Mouse (Mus musculus) cerebellum, adult 11-12 months (tissue): Measurements from ENCODE around the gene Smpdl3a.

Experiments
- DNase-seq: peaks from one replicate; pipeline ENCODE4 v3.0.0; 2022

Smpdl3a gene

DNA sequence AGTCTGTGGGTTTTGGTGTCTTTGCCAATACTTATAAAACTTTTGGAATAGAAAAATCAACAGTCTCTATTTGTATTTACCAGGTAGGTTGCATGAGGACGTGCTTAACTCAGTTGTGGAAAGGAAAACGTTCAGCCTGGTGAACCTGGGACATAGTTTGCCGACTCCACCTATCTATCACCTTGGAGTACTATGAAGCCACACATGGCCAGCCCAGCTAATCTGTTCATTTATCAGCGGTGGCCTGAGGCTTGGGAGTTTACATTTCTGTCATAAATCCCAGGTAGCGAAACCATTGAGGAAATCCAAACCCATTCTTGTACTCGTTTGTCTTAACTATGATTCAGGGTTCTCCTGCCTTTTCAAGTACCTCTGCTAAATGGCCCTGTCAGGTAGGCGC, at the start of gene Smpdl3a:
TSS of gene Smpdl3a (plus strand) at position 318 of the 400 bp plus-strand sequence.
- no peak for DNase-seq

DNA sequence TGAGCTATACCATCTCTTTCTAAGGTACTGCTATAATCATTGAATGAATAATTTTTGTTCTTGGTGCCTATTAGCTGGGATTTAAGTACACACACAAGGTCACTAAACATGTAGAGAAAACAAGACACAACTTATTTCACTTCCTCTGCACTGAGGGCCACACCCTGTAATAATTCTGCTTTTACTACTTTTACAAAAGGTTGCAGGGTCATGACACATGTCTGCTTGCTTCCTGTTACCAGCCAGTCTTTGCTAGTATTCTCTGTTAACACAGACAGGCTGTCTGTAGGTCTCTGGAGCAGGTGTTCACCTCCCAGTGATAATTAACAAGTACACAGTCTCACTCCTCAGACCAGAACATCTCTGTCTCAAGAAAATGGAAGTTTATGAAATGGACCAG, 48.7 kb upstream of the Smpdl3a start:
- no peak for DNase-seq

DNA sequence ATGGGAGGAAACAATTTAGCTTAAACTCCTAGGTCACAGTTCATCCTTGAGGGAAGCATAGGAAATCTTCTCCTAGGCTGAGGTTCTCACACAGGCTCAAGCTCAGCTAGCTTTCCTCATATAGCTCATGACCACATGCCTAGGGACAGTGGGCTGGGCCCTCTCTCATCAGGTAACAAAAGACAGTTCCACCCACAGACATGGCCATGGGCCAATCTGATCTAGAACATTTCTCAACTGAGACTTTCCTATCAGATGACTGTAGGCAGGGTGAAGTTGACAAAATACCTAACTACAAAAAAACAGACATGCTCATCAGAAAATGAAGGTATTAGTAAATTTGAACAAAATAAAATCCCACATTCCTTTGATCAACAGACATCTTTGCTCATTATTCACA, 47.0 kb upstream of the Smpdl3a start:
- DNase-seq = no peak

DNA sequence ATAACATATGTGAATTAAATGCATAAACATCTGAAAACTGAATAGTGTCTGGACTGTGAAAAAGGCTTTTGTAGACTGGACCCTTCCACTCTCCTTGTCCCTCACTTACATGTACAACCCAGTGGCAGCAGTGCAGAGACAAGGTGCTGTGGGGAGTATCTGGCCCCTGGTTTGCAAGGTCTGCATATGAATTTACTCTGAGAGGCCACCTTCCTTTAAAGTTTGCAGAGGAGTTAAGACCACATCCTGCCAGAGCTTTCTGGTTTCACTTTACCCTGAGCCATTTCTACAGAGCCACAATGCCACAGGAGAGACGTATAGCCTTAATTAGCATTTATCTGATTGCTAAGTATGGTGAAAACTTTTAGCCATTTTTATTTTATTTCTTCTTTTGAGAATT, 40.8 kb upstream of the Smpdl3a start:
- DNase-seq = no peak

DNA sequence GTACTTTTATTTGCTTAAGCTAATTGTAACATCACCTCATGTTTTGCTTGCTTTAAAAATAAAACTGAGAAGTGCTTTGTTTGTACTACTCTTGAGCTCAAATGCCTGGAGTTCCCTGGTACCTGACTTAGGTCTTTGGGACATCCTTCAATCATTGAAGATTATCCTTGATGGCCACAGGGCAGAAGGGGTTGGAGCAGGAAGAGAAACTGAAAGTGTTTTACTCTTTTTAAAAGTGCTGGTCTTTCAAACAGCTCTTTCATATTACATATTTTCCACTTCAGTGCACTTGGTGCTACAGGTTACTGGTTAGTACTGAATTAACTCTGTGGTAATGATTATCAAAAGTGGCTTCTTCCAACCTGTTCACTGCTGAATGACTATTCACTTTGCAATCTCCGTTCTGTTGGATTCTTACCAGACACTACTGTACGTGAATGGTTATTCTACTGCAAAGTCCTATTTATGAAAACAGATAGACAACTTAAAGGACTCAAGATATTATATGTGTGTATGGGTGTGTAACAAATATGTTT, 38.9 kb upstream of the Smpdl3a start:
- DNase-seq = no peak

DNA sequence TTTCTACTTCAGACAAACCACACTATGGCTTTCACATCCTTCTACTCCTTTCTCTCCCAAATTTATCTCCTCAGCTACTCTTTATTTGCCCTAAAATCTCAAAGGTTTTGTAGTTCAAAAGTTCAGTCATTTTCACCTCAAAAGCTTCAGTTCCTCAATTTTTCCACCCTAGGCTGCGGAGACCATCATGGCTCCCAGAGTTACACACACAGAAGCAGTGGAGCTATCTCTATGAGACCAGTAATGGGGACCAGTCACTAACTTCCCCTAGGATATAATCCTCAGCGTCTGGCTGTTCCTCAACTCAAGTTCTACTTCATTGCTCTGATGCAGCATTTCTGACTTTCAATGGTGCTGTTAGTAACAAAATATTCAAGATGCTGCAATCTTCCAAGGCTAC, 35.1 kb upstream of the Smpdl3a start:
- no peak for DNase-seq

DNA sequence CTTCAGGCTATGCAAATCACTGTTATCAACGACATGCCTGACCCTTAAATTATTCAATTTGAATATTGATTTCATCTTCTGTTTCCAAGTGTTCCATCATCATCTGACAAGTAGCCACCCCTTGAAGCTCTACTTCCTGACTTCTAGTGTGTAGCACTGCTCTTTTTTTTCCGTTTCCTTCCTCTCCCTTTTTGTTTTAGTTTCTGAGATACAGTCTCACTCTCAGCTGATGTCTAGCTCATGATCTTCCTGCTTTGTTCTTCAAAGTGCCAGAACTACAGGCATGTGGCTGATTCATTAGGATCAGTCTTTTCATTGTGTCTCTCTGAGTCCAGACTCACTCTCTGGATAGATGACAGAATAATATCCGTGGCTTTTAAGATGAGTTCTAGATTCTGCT, 33.4 kb upstream of the Smpdl3a start:
- DNase-seq = no peak

DNA sequence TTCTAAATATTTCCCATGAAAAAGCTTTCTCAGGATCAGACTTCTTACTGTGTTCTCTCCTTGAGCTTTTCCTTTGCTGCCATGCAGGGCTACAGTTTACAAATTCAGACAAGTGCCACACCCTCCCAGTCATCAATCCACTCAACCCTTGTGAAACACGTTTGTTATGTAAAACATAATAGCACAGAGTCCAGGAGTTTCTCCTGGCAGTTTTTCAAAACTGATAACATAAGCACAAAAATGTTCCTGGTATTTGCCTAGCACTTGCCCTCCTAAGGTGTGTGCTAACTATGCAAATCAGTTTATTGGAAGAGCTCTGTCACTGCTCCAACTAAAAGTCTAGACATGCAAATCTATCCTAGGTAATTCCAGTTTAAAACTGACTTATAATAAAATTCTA, 31.1 kb upstream of the Smpdl3a start:
- no peak for DNase-seq

DNA sequence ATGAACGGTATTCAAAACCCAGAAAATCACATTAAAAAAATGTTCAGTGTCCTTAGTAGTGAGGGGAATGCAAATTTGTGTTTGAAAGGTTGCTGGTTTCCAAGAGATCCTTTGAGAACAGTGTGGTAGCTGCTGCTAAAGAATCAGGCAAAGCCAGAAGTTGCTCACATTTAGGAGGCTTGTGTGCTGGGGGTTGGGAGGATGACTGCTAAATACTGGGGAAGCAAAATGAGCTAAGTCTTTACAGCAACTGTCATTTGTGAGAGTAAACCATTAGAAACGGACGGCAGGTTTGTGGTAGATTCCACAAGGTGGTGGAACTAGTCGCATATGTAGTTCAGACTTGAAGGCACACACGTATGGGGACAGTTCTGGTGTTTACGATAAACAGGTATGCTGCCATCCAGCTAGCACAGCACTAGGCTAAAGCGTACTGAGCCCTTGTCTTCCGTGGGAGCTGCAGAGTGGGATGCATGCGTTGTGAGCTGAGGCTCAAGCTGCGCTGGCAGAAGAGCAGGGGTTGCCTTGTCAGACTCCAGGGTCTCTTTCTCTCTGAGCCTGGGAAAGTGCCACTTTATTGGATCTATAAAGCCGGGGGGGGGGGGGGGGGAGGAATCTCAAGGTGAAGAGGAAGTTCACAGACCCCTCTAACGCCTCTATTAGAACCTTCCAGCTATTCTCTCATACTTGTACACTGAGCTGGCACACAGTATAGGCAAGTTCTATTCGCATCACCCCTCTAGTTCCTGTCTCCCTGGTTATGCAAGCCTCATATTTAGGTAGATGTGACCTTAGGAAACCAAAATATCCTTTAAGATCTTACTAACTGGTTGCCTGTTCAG, 10.6 kb upstream of the Smpdl3a start:
- no peak for DNase-seq

DNA sequence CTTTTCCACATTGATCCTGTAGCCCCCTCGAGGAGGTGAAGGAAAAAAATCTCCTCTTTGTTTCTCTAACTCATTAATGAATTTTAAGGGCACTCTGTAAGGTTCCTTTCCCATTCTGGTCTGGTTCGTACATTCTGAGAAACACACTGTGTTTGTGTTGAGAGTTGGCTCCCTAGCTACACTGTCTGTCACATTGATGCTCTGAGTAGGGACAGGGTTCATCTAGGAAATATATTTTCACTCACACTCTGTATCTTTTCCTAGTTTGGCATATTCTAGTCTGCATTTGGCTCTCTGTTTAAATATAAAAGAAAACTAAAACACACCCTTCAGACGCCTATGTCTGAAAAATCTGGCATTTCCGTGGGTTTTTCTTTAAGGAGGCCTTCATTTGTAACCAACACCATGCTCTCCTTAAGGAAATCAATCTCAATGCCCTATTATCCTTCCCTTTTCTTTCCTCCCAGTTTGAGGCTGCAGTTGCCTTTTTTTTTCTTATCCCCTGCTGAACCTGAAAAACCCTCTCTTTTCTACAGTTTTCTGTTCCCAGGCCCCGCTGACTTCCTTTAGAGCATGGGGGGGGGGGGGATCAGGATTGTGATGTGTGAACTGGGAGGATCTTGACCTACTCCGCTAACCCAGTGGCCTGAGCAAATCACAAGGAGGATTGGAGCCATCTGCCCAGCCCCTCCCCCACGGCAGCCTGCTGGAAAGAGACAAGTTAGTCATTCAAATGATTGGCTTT, 9.8 kb upstream of the Smpdl3a start:
- peak; percentile 61 for DNase-seq

DNA sequence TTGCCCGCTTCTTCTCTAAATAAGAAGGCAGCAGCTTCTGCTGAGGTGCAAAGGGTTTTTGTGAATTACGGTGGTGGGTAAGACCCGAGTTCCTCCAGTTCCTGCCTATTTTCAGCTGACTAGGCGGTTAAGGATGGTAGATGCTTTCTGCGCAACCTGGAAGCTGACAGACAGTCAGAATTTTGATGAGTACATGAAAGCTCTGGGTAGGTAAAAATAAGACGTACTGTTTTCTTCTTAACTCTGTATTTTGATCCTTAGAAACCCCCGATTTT, 9.3 kb upstream of the Smpdl3a start, which contains the start of gene Fabp7:
TSS of gene Fabp7 (plus strand) at position 6 of the 275 bp plus-strand sequence.
- DNase-seq = no peak

DNA sequence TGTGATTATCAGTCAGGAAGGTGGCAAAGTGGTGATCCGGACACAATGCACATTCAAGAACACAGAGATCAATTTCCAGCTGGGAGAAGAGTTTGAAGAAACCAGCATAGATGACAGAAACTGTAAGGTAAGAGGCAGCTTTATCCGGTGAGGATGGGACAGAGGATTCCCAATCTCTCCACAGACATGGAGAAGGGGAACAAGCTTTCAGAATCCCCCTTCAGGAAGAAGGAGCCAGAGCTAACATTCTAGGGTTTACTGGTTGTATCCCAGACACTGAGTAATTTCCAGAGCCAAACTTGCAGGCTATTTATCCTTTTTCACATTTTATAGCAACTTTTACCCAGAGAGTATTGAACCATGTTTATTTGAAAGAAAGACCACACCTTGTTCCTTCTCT, 8.6 kb upstream of the Smpdl3a start:
- no peak for DNase-seq

DNA sequence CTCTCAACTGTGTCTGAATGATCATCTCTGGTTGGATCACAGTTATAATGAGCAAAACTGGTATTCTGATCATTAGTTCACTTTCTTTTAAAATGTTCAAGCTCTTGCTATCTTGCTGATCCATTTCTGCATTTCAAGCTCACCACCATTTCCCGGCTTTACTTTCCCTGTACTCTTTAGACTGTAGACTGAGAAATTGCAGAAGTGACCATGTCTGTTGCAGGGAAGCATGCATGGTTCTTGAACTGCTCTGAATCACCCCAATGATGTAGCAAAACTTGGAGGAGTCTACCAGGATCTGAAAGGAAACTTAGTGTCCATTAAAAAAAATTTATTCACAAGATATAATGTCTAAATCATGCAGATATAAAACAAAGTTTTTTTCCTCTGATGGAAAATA, 1.2 kb upstream of the Smpdl3a start:
- no peak for DNase-seq

DNA sequence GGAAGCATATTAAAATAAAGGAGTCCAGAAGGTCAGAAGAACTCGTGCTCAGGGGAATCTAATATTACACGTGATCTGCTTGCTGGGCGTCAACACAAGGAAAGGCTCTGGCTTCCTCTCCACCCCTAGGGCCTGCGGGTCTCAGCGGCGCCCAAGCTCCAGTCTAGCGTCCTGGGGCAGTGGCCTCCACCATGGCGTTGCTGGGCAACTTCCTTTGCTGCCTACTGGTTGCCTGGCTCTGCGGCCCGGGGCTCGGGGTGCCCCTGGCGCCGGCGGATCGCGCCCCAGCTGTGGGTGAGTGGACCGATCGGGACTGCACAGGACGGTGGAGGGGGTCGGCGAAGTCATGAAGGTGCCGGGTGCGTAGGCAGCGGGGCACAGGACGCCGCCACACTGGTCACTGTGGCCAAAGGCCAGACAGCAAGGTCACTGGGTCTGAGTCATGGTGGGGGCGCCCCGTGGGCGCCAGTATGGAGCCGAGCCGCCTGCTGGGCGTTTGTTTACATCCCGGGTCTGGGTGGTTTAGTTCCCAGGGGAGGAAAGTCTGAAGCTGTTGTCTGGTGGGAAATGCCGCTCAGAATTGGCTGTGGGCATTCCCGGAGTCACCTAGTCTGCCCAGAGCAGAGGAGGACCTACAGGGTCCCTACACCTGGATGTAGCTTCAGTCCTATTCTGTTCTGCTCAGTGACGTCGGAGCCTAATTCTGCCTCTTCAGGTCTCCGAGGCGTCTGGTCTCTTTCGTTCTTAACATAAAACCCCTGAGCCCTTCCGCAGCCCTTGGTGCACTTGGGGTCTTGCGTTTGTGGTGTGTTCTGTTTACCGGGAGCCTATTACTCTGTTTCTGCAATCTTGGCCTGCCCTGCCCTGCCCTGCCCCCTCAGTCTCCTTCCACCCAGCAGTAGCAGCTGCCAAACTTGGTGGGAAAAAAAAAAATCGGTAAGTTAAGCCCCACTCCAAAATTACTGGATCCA, 641 bp downstream of the Smpdl3a start:
- peak; percentile 24 for DNase-seq

DNA sequence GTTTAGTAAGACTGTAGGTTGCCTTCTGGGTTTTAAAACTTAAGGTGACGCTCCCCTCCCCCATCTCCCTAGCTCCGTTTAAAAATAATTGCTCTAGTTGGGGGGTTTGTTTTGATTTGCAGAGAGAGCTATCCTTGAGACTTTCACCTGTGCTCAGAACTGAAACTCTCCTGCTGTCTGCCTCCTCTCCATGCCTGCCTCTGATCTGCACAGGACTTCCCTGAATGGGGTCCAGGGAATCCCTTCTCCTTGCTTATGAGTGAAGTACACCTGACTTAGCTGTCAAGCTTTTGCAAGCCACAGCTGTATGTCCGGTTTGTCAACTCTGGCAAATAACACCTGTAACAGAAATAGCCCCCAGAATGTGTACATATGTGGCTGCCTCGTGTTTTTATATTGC, 1.4 kb downstream of the Smpdl3a start:
- DNase-seq = no peak

DNA sequence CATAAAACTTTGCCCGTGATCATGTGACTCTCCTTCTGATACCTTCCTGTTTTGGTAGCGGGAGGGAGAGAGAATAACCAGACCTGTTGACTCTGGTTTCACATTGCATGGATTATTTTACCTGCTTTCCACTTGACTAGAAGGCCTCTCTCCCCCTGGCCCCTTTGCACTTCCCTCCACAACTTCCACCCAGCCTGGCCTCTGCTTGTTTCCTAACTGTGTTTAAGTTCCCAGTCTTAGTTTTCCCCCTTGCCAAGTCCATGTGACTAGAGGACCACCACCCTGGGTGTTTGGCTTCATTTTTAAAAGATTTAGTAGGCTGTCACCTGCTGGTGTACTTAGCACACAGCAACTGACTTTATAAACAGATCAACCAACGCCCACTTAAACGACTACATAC, 1.9 kb downstream of the Smpdl3a start:
- no peak for DNase-seq

DNA sequence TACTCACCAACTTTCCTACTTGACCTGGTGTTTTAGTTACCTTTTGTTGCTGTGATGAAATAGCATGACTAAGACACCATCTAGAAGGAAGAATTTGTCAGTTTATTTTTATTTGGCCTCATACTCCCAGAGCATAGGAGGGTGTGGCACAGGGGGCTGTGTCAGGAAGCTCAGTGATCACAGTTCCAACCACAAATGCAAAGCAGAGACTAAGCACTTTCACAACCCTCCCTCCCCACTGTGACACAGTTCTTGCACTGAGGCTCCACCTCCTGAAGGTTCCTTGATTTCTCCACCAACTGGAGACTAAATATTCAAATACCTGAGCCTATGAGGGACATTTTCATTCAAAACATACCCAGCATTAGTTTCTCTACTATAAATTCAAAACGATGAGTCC, 5.4 kb downstream of the Smpdl3a start:
- DNase-seq = no peak

DNA sequence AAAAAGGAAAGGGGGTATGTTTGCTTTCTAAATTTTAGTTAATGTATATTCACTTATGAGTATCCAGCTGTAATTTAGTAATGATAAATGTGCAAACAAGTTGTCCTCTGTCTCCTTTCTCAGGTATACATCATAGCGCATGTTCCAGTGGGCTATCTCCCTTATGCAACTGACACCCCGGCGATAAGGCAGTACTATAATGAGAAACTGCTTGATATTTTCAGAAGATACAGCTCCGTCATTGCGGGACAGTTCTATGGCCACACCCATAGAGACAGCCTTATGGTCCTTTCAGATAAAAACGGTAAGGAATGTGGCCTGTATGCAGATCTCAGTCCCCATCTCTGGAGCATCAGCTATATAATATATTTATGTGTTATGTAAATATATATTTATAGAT, 13.6 kb downstream of the Smpdl3a start:
- DNase-seq = no peak

DNA sequence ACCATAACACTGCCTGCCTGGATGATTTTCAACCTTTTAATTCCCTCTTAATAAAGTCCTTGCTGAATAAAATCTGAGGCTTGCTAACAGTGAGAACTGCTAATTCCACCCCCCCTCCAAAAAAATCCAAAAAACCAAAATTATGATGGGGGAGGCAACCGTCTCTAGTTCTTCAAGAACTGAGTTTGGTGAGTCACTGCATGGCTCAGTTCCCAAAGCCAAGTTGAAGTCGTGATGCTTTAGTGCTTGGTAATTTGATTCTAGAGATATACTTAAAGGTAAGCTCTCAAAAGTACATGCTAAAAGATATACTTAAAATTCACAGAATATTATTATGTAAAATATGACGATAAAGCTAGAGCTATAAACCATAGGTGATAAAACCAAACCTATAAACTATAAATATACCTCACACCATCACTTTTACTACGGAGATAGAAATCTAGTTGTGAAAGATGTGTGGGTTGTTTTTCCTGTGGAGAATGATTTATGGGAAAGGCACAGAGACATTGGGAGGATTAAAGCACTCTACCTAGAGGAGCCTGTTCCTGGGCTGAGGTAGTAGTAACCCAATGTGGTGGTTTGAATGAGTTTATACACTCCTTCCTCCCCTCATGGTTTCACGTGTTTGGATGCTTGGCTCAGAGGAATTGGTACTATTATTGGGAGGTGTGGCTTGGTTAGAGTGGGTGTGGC, 18.2 kb downstream of the Smpdl3a start:
- no peak for DNase-seq

DNA sequence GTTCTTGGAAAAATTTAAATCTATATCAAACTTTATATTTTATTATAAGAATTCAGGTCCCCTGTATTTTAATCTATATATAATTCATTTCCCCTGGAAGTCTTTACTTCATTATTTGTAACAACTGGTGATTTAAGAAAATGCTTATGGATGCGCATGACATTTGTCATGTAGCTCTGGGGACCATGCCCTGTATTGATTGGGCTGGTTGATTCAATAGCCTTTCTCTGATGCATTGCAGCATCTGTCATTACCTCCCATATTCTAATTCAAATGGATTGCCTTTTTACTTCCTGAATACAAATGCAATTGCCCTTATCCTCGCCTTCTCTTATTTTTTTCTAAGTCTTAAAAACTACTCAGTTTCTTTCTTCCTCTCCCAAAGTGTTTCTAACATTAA, 20.2 kb downstream of the Smpdl3a start:
- DNase-seq = no peak

DNA sequence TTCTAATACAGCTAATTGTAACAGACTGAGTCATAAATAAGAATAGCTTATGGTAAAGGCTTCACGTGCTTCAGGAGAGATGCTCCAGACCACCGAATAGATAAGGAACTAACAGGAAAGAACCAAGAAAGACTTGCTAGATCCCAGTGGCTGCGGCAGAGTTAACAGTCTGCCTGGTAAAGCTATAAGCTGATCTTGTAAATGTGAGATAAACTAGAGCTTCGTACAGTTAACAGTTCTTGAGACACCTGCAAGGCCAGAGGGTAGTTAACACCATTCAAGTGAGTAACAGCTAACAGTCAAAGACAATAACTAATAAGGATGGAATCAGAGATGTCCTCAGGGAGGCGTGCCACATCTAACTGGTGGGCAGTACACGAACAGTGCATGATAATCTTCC, 21.7 kb downstream of the Smpdl3a start:
- no peak for DNase-seq

DNA sequence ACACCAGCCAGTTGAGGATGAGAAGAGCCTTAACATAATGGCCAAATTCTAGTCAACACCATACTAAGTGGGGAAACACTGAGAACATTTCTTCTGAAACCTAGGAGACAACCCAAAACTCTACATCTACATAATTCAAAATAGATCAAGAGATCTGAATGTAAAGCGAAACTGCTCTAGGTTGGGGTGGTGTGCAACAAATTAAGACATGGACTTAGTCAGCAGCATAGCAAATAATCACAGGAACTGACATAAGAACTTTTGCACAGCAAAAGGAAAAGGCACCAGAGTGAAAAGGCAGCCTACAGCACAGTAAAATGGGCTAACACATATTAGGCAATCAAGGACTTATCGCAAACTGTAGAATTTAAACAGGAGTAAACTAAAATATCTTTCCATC, 25.1 kb downstream of the Smpdl3a start:
- DNase-seq = no peak

DNA sequence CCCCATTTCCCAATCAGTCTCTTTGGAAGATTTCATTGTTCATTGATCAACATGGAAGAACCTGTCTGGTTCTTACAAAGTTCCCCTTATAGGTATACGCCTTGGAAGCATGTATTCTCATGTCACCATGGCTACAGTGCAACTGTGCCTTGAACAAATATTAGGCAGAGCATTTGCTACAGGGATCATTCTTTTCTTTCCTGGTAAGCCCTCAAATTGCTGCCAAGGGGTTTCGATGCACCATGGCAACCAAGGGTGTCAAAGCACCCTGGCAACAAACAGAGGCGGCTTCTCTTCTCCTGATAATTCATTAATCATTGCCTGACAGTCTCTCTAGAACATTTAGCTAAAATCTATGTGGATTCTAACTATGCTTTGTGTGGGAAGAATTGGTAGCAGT, 28.3 kb downstream of the Smpdl3a start:
- peak; percentile 8 for DNase-seq
